Mouse (Mus musculus) neural tube, embryonic 12.5 days (tissue): ENCODE results near the gene C2cd2l. TPM values are rescaled to one million over a fixed set of nuclear protein-coding genes. Genes with fewer than 3 reads are reported as not detected.
"Not testable (repeated sequence)": the region's sequence is repeated elsewhere in the genome, so short reads cannot be mapped to it uniquely, and the experiment has no call there.

Experiments
- ATAC-seq: fragments of 200-750 bp; cut with Nextera tagmentation; 2 replicates; pipeline ENCODE4 v1.8.0; 2017; ENCODE audit warnings: low read depth, mild to moderate bottlenecking, moderate TSS enrichment, moderate library complexity; ENCODE audit not compliant: low FRiP score
- H3K27ac ChIP-seq: fragments of 300-500 bp; sonication (generic); 2 replicates; pipeline ENCODE4 v1.5.1; 2016
- H3K27me3 ChIP-seq: fragments of 300-500 bp; sonication (generic); replicated peaks from 2 replicates; pipeline ENCODE4 v1.6.1; 2016; ENCODE audit warnings: mild to moderate bottlenecking
- H3K36me3 ChIP-seq: fragments of 300-500 bp; sonication (generic); 2 replicates; pipeline ENCODE4 v1.6.1; 2016; ENCODE audit warnings: mild to moderate bottlenecking
- H3K4me1 ChIP-seq: fragments of 300-500 bp; sonication (generic); 2 replicates; pipeline ENCODE4 v1.6.1; 2016
- H3K4me2 ChIP-seq: fragments of 300-500 bp; sonication (generic); replicated peaks from 2 replicates; pipeline ENCODE4 v1.6.1; 2016; ENCODE audit warnings: mild to moderate bottlenecking
- H3K4me3 ChIP-seq: fragments of 300-500 bp; sonication (generic); 2 replicates; pipeline ENCODE4 v1.5.1; 2016
- H3K9ac ChIP-seq: fragments of 300-500 bp; sonication (generic); 2 replicates; pipeline ENCODE4 v1.6.1; 2016; ENCODE audit warnings: mild to moderate bottlenecking
- H3K9me3 ChIP-seq: fragments of 300-500 bp; sonication (generic); 2 replicates; pipeline ENCODE4 v1.6.1; 2016; ENCODE audit warnings: mild to moderate bottlenecking
- whole genome bisulfite sequencing: fragments of 180-500 bp; shearing (Covaris S2); methylation state at CpG from one replicate; pipeline ENCODE4 v1.1.7; 2016; 5-methylcytosine and 5-hydroxymethylcytosine counted together
- polyA plus RNA-seq: library from polyadenylated mRNA; unstranded; fragments of >200 nt; fragmentation: Nextera tagmentation; extraction: Ambion mirVana; gene quantifications from 2 replicates; pipeline ENCODE4 v1.2.1, GENCODE M21; 2016

Gene C2cd2l
- polyA plus RNA-seq, 1 experiment from 2014 or later, result 26.9 TPM

DNA sequence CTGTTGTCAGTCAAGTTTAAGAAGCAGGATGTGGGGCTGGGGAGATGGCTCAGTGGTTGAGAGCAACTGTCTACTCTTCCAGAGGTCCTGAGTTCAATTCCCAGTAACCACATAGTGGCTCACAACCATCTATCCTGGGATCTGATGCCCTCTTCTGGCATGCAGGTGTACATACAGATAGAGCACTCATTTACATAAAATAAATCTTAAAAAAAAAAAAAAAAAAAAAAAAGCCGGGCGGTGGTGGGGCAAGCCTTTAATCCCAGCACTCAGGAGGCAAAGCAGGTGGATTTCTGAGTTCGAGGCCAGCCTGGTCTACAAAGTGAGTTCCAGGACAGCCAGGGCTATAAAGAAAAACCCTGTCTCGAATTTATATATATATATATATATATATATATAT, 3.6 kb upstream of the C2cd2l start:
- H3K4me3 ChIP-seq, H3K27me3 ChIP-seq, H3K36me3 ChIP-seq, H3K4me2 ChIP-seq, H3K9ac ChIP-seq, H3K27ac ChIP-seq, ATAC-seq, H3K9me3 ChIP-seq: not testable (repeated sequence)
- H3K4me1 ChIP-seq, result peaks cover 28% of the 10 kb centered on the region
- 83% methylated on average over 4 of the region's 4 CpGs for WGBS

DNA sequence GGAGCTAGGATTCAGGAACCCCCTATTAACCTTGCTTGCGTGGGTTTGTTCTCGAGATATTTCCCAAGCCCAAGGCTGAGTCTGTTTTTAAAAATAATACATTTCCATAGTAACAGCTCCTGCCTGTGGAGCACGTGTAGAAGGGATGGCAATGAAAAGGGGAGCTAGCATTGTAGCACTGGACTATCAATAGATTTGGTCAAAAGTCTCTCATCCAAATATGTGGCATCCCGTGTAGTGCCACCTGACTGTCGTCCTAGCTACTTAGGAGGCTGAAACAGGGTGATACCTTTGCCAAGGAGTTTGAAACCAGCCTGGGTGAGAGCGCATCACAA, 681 bp upstream of the C2cd2l start:
- H3K4me1 ChIP-seq, result peaks cover 32% of the 10 kb centered on the region
- peak overlapping the region; percentile 94 for H3K4me2 ChIP-seq
- WGBS, result 25% methylated on average over 6 of the region's 6 CpGs
- peak overlapping the region; percentile 39; the same call in 1 of the 2 replicates for H3K9ac ChIP-seq
- ATAC-seq, result no peak
- H3K9me3 ChIP-seq, result no peaks in the 10 kb centered on the region
- H3K36me3 ChIP-seq, result peaks cover 13% of the 10 kb centered on the region
- 0 out of 2 replicates have a peak overlapping the region, but pooled peaks have one; percentile 38 for H3K27ac ChIP-seq
- no peaks in the 10 kb centered on the region for H3K27me3 ChIP-seq
- peak overlapping the region; percentile 88; the same call in 1 of the 2 replicates for H3K4me3 ChIP-seq

DNA sequence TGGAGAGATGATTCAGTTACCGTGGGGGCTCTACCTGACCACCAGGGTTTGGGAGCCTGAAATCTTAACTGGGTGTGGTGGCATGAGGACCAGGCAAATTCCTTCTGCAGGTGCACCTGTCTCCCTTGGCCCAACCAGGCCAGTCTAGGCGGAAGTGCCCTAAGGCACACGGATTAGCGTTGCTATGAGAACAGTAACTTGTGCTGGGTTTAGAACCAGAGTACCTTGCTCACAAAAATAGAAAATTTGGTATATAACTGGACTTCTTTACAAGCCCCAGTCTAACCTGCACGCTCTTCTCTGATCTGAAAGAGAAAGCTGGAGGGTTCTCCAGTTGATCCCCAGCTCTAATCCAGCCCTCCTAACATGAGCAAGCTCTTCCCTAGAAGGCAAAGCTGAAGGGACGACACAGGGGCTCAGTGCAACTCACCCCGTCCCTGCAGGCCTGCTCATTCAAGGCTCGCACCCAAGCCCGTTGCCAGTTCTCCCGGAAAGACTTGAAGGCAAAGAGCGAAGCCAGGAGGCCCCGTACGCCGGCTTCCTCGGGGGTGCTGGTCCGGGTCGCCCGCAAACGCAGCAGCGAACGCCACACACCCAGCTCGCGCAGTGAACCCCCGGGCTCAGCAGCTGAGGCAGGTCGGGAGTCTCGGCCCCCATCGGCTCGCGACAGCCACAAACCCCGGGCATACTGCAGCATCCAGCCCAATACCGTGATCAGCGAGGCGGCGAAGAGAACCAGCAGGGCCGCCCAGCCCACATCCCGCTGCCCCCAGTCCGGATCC, 789 bp downstream of the C2cd2l start:
- Histone ChIP-seq H3K27me3 (no peaks in the 10 kb centered on the region), H3K9ac (peak overlapping the region; percentile 83), H3K36me3 (peaks cover 27% of the 10 kb centered on the region), H3K4me2 (peak overlapping the region; percentile 94), H3K4me1 (peaks cover 30% of the 10 kb centered on the region), H3K9me3 (no peaks in the 10 kb centered on the region), H3K4me3 (peak overlapping the region; percentile 88), H3K27ac (peak overlapping the region; percentile 51; the same call in 1 of the 2 replicates)
- 2% methylated on average over 37 of the region's 37 CpGs for WGBS
- peak; percentile 4; the same call in 1 of the 2 replicates for ATAC-seq

DNA sequence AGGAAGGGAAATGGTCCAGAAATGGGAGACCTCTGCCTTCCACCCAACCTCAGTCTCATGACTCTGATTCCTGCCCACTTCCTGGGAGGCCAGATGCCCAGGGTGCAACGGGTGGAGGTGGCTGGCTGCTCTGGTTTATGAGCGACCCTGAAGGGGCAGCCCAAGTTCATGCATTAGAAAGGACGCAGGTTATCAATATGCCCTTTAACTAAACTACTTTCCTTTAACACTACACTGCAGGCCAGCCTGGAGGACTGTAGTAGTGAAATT, 1.3 kb downstream of the C2cd2l start:
- peak overlapping the region; percentile 94 for H3K4me2 ChIP-seq
- H3K27ac ChIP-seq, result no peak overlapping the region
- 43% methylated on average over 3 of the region's 3 CpGs for WGBS

DNA sequence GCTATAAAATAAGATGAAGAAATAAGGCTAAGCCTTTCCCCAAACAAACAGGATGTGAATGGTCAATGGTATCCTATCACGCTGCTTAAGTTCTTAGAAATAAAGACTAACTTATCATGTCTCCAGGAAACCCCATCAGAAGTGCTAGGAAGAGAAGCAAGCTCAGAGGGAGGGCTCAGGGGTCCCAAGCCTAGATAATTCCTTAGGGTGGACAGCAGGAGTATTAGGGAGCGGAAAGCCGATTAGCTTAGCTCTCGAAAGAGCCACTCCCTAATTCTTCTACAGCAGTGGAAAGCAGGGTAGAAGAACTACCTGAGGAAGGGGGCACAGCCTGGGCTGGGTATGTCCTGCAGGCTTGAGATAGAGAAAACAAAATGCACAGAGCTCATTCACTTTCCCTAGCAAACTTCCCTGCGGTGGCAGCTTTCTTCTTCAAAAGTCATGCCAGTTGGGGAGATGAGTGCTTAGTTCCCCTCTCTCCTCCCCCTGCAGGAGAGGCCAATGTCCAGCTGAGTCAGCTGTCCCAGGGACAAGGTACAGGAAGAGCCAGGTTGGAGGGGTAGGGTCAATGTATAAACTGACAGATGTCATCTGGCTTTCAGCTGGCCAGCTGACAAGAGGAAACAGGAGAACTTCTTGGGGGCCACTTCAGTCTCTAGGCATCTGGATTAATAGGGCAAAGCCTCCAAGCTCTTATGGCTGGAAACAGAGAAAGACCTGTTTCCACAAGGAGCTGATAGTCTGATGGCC, 1.8 kb downstream of the C2cd2l start:
- Histone ChIP-seq H3K9me3 (no peaks in the 10 kb centered on the region), H3K27ac (no peak overlapping the region), H3K4me1 (peaks cover 30% of the 10 kb centered on the region), H3K36me3 (peaks cover 38% of the 10 kb centered on the region), H3K4me2 (peak overlapping the region; percentile 94), H3K27me3 (no peaks in the 10 kb centered on the region), H3K9ac (peak overlapping the region; percentile 33; the same call in 1 of the 2 replicates), H3K4me3 (peak overlapping the region; percentile 88; the same call in 1 of the 2 replicates)
- no peak for ATAC-seq
- WGBS, result 72% methylated on average over 5 of the region's 5 CpGs

More for the DNA sequence above, 1.3 kb downstream of the C2cd2l start:
- no peak for ATAC-seq
- no peaks in the 10 kb centered on the region for H3K9me3 ChIP-seq
- peaks cover 33% of the 10 kb centered on the region for H3K36me3 ChIP-seq
- H3K27me3 ChIP-seq, result no peaks in the 10 kb centered on the region
- peaks cover 30% of the 10 kb centered on the region for H3K4me1 ChIP-seq
- peak overlapping the region; percentile 83; the same call in 1 of the 2 replicates for H3K9ac ChIP-seq
- peak overlapping the region; percentile 88 for H3K4me3 ChIP-seq

DNA sequence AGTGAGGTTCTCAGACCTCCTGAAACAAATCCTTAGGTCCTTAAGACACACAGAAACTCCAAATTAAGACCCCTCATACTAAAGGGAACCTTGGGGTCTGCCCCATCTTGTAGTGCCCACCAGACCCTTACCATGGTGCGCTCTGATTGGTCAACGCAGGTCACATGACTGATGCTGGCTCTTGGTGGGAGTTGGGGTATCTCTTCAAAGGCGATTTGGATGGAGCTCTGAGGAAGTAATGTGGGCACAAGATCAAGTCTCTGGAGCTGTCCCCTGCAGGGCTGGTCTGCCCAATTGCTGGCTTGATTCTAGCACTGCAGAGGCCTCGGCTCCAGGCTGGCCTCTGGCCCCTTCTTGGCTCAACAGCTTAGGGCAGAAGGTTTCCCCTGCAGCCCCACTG, 2.6 kb downstream of the C2cd2l start:
- H3K36me3 ChIP-seq, result peaks cover 46% of the 10 kb centered on the region
- H3K4me2 ChIP-seq, result peak overlapping the region; percentile 94; the same call in 1 of the 2 replicates
- H3K4me3 ChIP-seq, result no peak overlapping the region
- H3K27me3 ChIP-seq, result no peaks in the 10 kb centered on the region
- 74% methylated on average over 4 of the region's 4 CpGs for WGBS
- H3K27ac ChIP-seq, result no peak overlapping the region
- no peak overlapping the region for H3K9ac ChIP-seq
- no peak for ATAC-seq
- H3K4me1 ChIP-seq, result peaks cover 30% of the 10 kb centered on the region
- no peaks in the 10 kb centered on the region for H3K9me3 ChIP-seq

DNA sequence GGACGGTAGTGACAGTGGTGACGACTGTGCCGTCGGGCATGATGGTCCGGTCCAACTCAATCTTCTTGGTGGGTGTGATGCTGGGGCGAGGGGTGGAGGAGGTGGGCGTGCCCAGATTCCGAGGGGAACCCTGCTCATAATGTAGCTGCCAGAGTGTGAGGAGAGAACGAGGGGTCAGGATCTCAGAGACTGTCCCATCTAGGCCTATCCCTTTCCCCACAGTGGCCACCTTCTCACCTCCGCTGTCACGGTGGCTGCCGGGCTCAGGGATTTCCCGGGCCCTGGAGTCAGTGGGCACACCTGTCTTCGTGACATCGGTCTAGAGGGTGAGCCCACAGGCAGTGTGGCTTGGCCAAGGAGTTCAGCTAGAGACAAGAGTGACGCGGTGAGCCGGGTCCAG, 5.2 kb downstream of the C2cd2l start:
- no peak overlapping the region for H3K9ac ChIP-seq
- ATAC-seq, result no peak
- 95% methylated on average over 18 of the region's 18 CpGs for WGBS
- no peaks in the 10 kb centered on the region for H3K9me3 ChIP-seq
- H3K36me3 ChIP-seq, result peaks cover 50% of the 10 kb centered on the region
- H3K27me3 ChIP-seq, result no peaks in the 10 kb centered on the region
- peaks cover 33% of the 10 kb centered on the region for H3K4me1 ChIP-seq
- no peak overlapping the region for H3K27ac ChIP-seq
- no peak overlapping the region for H3K4me3 ChIP-seq
- H3K4me2 ChIP-seq, result no peak overlapping the region

DNA sequence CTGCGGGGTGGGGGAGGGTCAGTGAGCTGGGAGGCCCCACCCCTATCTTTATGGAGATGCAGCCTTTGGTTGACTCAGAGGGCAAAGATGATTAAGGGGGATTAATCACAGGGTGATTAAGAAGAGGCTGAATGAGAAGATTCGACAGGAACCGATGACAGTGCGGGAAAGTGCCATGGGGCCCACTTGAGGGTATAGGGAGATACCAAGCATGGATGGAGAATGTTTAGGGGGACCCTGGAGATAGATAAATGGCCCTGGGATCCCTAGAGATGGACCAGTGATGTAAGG, 5.9 kb downstream of the C2cd2l start:
- Histone ChIP-seq H3K36me3 (peaks cover 50% of the 10 kb centered on the region), H3K27ac (no peak overlapping the region), H3K9ac (no peak overlapping the region), H3K9me3 (no peaks in the 10 kb centered on the region), H3K27me3 (no peaks in the 10 kb centered on the region), H3K4me3 (no peak overlapping the region), H3K4me2 (no peak overlapping the region), H3K4me1 (peaks cover 29% of the 10 kb centered on the region)
- no peak for ATAC-seq
- WGBS, result 77% methylated on average over 4 of the region's 4 CpGs

DNA sequence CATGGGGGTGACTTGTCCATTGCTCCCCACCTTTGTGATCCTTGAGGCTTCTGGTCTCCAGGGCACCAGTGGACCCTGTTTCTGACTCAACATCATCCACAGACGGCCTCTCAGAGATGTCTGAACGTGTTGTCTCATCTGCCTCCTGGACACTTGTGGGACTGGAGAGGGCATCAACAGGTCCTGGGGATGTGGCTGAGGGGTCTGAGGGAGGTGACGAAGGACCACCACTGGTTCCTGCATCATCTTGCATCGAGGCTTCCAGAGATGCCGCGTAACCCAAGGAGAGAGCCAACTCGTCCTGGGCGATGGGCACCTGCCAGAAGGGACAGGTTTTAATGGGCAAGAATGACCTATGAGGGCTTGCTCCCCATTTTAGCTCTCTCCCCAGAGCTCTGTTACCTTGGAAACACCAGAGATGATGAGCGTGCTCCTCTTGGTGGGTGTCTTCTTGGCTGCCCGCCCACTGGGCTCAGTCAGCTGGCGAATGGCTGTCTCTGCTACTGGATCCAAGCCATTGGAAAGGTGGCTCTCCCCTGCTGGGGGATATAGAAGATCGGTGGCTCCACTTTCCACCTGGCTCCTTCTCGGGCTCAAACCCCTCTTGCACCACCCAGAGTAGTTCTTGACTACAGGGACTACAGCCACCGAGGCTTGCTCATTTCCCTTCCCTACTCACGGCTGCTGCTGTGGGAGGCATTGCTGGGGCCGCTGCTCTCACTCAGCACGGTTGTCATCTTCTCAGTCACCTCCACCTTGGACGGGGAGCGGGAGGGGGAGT, 6.4 kb downstream of the C2cd2l start:
- WGBS, result 82% methylated on average over 19 of the region's 19 CpGs
- no peak overlapping the region for H3K9ac ChIP-seq
- H3K9me3 ChIP-seq, result no peaks in the 10 kb centered on the region
- H3K4me1 ChIP-seq, result peaks cover 23% of the 10 kb centered on the region
- no peak overlapping the region for H3K4me2 ChIP-seq
- no peak for ATAC-seq
- H3K27me3 ChIP-seq, result no peaks in the 10 kb centered on the region
- peaks cover 50% of the 10 kb centered on the region for H3K36me3 ChIP-seq
- H3K27ac ChIP-seq, result no peak overlapping the region
- H3K4me3 ChIP-seq, result no peak overlapping the region

DNA sequence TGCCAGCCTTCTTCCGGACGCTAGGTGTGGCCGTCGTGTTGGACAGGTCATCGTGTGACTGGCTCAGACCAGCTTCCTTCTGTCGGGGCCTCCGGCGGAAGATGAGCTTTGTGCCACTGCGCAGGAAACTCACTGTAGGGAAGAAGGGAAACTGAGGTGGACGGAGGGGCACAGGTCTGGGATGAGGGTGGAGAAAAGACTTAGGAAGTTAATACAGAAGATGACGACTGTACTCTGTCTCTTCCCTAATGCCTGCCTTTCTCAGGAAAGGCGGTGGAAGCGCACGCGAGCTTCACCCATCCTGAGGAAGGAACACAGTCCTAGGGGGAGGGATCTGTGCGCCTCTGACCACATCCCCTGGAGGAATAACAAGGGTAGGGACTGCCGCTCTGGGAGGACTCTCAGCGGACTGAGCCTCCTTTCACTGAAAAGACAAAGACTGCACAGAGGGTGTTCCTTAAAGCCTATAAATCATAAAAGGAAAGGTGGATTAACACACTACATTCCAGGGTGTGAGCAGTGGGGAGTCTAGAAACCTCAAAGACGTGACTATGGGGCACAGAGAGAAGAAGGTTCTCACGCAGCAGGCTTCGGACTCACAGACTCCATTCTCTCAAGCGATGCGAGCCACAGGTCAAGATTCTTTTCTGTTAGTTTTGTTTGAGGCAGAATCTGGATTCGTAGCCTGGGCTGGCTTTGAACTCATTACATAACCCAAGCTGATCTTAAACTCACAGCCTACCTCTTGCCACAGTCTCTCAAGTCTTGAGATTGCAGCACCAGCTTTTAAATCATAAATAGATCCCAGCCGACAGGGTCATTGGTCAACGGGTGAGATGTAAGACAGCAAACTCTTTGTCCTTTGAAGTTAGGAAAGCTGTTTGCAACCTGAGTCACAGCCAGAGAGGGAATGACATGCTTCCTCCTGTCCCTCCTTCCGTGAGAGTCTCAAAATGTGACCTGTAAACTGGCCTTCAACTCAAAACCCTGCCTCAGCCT, 8.7 kb downstream of the C2cd2l start:
- Histone ChIP-seq H3K9ac (no peak overlapping the region), H3K9me3 (no peaks in the 10 kb centered on the region), H3K27ac (no peak overlapping the region), H3K27me3 (no peaks in the 10 kb centered on the region), H3K36me3 (peaks cover 44% of the 10 kb centered on the region), H3K4me2 (peak overlapping the region; percentile 27), H3K4me3 (no peak overlapping the region), H3K4me1 (peaks cover 10% of the 10 kb centered on the region)
- WGBS, result 6% methylated on average over 27 of the region's 27 CpGs
- peak; percentile 63; the same call in 1 of the 2 replicates for ATAC-seq

DNA sequence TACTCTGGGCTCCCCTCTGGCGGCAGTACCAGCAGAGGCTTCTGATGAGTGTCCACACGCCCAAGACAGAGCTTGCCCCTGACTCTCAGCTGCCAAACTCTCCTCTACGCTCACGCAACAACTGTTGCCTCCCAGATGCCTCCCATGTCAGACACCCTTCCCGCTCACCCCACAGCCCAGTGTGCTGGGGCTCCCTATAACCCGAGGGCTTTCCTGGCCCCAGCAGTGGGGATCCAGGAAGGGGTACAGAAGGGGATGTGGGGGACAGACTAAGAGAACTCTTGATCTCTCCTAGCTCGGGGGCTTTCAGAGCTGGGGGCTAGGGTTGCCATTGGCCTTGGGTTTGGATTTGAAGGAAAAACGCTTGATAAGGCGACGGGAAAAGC, 9.3 kb downstream of the C2cd2l start:
- Histone ChIP-seq H3K27ac (no peak overlapping the region), H3K4me2 (peak overlapping the region; percentile 27), H3K27me3 (no peaks in the 10 kb centered on the region), H3K4me1 (peaks cover 10% of the 10 kb centered on the region), H3K9ac (no peak overlapping the region), H3K9me3 (no peaks in the 10 kb centered on the region), H3K4me3 (no peak overlapping the region), H3K36me3 (peaks cover 37% of the 10 kb centered on the region)
- no peak for ATAC-seq
- 32% methylated on average over 10 of the region's 10 CpGs for WGBS
